Mouse (Mus musculus): ENCODE measurements at regions not wholly inside any gene's neighbourhood (a gene's known extent, or its start where the extent isn't known, plus 50 kb on each side); places are given as distances from the start of the nearest gene placed in this dataset.

DNA sequence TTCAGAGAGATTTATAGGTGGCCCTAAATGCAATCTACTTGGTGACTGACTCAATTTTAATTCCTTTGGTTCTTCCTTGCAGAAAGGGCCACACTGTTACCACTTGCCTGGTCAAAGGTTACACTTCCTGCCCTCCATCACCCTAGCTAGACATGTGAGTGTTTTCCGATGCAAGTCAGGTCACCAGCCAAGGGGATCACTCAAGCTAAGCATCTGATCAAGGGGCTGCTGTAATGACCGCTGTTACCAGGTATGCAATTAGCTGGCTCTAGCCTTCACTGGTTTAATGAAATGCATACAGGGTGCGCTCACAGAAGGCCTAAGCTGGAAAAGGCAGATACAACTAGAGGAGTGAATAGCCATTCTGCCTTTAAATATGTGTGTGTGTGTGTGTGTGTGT is 105.1 kb downstream of the Mtx2 start:
- no peak for DNase-seq

DNA sequence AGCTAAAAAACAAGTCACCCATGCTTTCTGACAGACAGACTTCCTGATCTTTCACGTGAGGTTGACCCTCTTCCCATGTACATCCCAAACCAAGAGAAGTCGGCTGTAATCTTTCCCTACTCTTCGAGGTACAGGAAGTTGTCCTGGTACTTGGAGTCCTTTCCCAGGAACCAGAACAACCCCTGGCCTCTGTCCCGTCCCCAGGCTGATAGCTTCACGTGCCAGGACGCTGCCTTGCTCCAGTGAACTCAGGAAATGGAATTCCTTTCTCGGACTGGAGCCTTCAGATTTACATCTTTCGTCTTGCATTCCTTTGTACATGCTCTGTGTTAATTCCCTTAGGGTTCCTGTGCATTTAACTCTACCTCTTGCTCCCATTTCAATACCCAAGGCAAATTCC is 107.6 kb downstream of the Mtx2 start:
- DNase-seq: no peak

DNA sequence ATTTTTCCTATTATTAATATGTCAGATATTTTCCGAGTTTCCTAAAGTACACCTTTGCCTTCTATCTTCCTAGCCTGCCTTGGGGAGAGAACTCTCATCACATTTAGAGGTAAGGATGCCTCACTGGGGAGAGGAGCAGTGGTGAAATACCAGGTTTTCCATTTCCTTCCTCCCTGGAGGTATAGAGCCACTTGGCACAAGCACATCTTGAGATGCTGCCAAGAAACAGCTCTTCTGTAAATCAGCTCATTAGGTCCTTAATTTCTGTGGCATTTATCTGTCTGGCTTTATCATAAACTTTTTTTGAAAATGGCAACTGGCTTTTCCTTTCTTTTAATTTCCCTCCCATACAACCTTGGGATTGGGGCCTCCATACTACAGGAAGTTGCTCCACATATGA is 108.2 kb downstream of the Mtx2 start:
- DNase-seq: no peak

DNA sequence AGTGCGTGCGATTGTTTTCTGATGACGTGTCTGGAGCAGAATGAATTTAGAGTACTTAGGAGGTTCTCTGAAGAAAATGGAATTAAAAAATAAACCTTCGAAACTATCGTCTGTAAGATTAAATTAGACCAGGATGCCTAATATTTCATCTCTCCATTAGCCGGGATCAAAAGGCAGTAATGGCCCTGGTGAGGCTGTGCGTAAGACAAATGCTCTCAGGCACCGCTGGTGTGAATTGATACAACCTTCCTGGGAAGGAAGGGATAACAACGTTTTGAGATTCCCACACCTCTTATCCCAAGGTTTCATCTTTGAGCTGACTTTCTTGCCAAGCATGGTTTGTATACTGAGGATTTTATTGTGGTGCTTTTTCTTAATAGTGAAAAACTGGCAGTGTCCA is 113.1 kb downstream of the Mtx2 start:
- DNase-seq: no peak

DNA sequence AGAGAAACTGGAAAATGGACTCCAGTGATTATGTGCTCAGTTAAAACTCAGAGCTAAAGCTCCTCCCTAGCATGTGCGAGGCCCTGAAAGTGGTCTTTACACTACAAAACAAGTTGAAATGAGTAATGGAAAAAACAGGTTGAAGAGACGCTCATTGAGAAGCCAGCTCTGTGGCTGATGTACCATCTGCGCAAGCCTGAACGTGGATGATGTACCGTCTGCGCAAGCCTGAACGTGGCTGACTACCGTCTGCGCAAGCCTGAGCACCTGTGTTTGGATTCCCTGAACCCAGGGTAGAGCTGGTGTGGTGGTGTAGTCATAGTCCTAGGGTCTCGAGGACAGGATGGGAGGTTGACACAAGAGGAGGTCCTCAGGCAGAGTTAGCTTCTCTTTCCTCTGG is 116.4 kb downstream of the Mtx2 start:
- no peak for DNase-seq

DNA sequence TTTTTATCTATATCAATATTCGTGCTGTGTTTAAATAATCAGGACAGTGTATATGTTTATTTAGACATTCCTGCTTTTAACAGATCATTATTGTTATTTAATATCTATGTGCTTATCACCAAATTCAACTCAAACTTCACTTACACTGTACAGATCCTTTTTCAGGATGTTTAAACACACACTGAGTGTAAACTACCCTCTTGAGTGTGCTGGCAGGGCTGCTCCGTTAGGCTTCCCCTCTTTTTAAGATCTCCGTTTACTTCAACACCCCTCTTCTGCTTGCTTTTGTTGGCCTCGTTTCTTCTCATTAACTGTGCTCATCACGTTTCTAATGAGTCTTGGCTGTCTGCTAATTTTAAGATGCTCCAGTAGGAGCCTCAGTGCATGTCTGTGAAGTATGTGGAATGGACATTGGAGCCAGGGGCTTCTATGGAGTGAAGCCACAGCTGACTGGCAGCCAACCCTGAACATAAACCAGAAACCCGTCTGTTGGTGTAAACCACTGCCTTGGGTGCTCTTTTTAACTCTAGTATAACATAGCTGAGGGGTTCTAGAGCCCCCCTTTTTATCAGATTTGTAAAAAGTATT is 117.1 kb downstream of the Mtx2 start:
- no peak for DNase-seq

DNA sequence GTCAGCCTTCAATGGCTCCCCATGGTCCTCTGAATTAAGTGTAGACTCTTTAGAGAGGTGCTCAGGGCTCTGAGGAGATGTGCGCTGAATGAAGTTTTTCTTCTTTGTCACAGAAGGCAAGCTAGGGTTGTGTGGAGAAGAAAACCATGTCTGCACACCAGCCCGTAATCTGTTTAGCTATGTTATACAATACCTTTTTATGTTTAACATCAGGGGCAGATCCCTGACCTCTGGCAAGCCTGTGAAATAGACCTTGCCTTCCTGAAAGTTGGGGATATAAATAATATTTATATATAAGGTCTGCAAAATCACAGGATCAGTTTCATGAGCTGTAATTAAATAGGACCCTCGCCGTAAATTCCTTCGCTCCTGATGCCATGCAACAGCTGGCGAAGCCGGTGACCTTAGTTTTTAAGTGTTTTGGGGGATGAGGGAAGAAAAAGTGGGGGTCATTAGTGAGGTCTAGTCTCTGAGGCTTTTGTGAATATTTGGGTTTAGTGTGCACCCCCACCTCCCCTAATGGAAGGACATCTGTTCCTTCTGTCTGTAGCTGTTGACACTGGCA is 119.7 kb downstream of the Mtx2 start:
- DNase-seq: no peak

DNA sequence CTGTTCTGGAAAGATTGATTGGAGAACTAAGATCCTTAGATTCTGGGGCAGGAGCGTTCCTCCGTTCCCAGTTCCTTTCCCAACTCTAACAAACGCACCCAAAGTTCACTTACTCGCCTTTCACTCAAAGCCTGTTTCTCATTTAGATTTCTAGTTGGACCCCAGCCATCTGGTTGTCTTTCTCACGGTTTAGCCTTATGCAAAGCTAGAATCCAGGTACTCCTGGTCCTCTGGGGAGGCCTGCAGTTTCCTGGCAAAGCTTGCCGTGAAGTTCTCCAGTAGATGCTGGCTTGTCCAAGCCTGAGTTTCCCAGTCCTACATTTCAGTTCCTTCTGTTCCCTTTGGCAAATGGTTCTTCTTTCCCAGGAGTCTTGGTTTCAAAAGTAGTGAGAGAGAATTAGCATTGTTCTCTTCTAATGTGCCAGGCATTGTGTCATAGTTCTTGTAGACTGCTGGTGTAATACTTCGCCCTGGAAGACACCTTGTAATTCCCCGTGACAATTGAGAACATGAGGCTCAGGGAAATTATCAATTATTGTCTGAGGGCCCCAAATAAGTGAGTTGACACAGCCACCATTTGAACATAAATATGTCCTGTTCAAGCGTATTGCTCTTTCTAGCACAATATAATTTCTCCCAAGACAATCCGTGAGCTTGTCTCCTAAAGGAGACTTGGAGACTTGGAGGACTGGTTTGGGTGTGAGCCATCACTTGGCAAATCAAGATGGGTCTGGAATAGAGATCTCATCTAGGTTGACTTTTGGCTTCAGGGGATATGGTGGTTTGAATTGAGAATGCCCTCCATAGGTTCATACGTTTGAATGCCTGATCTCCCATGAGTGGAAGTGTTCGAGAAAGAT is 126.0 kb downstream of the Mtx2 start:
- DNase-seq: no peak

DNA sequence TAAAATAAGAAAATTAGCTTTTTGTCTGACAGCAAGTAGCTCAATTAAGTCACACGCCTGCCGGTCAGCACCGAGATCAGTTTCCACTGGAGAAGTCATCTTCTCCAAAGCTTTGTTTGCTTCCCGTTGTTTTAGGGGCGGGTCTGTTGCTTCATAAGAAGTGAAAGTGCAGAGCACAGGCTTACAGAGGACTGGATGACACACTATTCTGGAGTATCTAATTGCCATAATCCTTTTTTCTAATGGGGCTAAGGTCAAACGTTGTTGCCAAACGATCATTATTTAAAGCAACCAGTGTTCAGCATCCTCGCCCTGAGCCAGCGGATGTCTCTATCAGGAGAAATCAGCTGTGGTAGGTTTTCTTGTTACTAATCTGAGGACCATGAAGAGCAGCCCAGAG is 128.5 kb downstream of the Mtx2 start:
- no peak for DNase-seq

DNA sequence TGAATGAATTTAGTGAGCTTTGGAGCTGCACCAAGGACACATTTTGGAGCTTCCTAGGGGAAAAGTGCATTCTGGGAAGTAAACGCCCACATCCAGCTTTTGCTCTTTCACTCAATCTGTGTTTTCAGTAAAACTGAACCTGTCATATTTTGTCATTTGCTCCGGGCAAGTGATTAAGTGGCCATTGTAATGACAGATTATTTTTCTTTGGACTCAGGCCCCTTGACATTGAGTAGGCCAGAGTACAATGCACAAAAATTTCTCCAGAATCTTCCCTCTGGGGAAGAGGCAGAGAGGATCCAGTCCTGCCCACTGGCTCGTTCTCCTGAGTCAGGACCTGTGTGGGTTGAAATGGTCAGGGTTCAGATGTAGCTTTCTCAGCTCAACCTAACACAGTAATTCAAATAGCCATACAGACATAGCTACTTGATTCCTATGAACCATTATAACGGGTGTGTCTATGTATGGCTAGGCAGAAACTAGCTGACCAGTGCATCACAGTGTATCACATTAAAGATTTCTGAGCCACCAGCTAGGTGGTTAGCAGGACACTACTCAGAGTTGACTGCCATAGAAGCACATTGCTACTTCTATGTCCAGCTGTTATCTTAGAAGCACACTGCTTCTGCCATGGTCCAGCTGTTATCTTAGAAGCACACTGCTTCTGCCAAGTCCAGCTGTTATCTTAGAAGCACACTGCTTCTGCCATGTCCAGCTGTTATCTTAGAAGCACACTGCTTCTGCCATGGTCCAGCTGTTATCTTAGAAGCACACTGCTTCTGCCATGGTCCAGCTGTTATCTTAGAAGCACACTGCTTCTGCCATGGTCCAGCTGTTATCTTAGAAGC is 129.9 kb downstream of the Mtx2 start:
- DNase-seq: no peak

DNA sequence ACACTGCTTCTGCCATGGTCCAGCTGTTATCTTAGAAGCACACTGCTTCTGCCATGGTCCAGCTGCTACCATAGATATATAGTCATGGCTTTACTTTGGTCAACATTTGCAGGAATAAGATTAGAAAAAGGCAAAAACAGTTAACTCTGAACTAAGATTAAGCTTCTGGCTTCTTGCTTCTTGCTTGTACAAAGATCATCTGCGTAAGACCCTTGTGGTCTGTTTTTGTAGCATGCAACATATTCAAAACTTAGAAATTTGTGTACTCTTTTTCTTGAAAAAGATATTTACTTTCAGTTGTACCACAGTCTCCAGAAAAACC is 130.5 kb downstream of the Mtx2 start:
- no peak for DNase-seq

DNA sequence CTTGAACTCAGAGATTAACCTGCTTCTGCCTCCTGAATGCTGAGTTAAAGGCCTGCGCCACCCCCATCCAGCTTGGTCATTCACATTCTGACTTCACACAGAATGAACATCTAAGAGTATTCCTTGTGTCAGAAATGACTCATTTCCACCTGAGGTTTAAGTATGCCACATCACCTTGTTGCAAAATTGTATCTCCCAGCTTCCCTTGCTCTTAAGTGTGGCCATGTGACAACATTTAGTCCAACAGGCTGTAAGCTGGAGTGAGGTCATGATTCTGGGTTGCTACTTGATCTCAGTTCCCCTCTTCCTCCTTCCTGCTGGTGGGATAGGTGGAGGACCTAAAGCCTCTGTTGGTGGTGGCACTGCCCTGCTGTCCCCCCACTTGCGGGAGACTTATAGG is 131.0 kb downstream of the Mtx2 start:
- no peak for DNase-seq

DNA sequence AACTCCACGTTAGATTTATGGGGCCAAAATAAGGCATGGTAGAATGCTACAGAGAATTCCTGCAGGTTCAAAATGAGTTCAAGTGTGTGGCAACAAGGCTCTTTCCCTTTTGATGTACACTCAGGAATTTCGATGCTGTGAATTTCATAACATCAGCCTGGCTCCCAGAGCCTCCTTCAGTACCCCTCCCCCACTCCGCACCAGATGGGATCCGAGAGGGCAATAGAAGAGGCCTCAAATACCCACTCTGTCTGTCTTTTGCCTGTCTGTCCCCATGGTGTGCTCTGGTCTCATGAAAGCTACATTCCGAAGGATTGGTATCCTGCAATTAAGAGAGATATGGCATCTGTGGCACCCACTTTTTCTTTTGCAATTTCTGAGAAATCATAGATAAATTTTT is 134.3 kb downstream of the Mtx2 start:
- DNase-seq: no peak

DNA sequence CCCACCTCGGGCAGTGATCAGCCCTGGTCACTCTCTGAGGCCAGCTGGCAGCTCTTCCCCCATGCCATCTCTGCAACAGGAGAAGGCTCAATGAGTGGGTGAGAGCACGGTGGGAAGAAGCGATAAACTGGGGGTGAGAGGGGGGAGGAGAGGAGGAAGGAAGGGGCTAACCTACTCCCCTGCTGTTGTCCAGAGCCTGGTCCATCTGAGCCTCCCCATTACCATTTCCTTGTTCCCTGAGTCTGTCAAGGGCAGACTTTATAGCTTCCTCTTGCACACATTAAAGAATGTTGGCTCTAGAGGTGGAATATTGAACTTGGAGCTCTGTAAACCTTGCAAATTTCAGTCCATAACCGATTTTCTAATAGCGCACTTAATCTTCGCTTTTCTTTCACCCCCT is 136.8 kb downstream of the Mtx2 start:
- no peak for DNase-seq

DNA sequence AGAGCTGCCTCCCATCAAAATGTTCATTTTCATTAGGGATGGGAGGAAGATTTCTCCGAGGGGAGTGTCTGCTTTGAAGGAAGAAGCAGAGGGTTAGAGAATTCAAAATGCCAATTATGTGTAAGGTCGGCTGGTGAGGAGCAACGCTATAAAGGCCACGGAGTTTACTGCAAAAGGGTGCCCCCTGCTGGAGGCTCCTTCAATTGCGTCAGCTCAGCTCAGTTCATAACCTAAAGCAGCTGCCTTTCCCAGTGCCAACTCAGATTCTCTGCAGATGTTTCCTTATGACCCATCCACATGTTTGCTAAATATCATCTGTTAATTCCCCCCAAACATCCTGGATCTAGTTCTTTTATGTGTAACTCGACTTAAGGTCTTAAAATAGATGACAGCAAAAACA is 138.8 kb downstream of the Mtx2 start:
- peak; percentile 84 for DNase-seq

DNA sequence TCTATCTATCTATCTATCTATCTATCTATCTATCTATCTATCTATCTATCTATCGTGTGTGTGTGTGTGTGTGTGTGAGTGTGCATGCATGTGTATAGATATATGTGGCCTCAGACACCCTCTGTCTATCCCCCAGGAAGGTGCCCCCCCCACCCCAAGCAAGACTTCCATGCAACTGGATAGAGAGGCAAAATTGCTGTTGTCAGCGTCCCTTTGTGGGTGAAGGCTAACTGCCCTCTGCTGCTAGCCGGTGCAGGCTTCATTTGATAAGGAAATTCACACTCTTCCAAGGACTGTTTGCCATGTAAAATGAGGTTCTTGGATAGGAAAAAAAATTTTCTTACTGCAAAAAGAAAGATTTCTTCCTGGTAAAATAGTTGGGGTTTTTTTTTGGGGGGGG is 139.4 kb downstream of the Mtx2 start:
- DNase-seq: no peak

DNA sequence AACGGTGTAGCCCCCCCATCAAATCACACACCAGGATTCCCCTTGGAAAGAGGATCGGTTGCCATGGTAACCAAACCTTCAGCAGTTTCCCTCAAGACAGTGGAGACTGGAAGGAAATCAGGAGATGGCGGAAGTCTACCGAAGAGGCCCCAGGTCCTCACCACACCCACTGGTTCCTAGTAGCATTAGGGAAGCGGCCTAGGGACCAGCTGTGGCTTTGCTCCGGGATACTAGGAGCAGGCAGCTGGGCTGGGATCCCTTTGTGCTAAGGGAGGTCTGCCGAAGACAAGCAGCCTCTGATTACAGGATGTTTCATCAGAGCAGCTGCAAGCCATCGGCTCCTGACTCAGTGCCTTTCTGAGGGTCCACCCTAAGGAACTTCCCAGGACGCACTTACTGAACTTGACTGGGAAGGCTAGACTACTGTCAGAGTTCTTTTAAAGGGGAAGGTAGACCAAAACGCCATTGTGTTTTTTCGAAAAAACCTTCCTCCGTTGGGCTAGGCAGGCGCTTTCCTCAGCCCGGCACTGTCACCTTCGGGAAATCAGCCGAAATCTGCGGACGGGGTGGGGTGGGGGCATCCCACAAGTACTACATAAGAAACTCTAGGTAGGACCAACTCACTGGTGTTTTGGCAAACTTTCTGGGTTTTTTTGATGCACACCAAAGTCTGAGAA is 139.9 kb downstream of the Mtx2 start:
- DNase-seq: peak; percentile 17

DNA sequence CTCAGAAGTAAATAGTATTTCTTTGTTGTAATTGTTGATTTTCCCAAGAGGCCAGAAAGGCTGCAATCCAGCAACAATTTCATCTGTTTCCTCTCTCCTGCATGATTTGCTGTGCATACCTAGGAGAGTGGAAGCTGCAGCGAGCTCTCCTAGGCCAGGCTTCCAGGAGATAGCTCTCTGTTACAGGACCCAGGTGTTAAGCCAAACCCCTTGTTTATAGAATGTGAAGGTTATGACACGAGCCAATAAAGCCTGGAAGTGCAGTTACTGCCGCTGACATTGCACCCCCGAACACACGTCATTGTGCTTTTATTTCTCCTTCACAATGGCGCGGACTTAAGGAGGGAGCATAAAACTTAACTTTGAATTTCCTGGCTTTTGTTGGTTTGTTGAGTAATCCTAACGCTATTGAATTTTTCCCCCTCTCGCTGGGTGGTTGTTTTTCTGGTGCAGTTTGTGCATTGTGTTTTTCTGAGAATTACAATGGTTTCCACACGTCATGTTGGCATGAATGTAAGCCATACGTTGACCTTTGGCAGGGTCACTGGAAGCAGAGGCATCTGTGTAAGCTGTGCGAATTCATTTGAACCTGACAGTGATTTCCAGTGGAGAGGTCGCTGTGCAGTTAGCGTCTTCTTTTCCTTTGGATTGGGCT is 145.1 kb downstream of the Mtx2 start:
- DNase-seq: no peak

DNA sequence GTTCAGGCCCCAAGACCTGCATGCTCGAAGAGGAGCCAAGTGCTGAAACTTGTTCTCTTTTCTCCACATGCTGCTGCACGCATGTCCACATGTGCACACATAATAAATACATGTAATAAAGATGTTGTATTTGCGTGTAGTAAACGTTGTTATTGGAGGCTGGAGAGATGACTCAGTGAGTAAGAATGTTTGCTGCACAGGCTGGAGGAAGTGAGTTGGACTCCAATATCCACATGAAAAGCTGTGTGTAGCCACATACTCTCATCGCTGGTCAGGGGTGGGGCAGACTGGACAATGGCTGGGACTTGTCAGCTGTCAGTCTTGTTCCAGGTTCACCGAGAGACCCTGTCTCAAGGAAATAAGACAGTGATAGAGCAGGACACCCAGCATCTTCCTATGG is 147.8 kb downstream of the Mtx2 start:
- DNase-seq: no peak

DNA sequence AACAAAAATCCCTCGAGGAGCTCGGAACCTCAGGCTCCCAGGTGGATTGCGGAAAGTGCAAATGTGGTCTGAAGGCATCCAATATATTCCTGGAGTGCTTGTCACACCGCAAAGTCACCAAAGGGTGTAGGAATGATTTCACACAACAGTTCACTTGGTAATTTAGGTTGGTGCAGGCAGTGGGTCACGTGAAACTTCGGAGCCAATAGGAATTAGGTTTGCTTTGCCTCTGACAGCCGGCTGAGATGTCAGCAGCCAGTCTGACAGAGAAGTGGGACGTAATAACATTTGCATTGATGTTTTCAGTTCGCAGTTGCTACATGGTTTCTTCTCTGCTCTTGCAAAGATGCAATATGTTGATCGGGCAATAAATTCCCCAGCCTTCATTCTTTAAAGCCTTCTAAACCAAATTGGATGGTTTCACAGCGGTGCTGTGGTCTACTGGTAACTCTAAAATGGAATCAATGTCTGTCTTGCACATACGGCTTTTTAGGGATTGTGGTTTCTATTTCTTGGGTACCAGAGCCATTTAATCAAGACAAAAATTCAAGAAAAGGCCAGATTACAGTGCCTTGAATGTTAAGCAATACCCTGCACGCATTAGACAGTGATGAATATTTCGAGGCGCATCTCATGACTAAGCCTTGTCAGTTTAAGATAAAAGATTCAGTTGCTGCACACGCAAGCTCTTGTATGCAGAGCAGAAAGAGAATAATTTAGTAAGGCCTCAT is 149.2 kb downstream of the Mtx2 start:
- no peak for DNase-seq

DNA sequence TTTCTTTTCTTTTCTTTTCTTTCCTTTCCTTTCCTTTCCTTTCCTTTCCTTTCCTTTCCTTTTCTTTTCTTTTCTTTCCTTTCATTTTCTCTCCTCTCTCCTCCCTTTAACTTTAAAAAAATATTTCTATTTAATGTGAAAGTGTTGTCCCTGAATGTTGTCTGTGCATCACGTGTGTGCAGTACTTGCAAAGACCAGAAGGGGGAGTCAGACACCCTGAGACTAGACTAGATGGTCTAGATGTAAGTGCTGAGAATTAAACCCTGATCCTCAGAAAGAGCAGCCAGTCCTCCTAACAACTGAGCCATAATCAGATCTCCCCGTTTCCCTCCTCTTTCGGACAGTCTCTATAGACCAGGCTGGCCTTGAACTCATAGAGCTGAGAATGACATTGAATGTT is 151.7 kb downstream of the Mtx2 start:
- DNase-seq: no peak

DNA sequence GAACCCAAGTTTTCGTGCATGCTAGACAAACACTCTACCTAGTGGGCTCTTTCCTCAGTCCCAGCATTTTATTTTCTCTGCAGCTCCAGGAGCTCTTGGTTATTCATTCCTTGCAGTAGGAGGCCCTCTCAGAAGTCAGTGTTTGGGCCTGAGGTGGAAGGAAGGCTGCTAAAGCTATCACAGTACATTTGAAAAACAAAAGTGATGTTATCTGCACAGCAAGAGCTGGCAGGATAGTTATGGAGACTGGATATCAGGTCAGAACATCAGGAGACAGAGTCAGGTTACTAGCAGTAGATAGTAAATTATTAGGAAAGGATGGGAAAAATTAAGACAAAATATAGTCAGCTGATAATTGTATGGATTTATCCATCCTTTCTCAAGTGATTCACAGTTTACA is 152.2 kb downstream of the Mtx2 start:
- no peak for DNase-seq

Data from right cerebral cortex, postnatal 14 days (tissue).